Mouse (Mus musculus): ENCODE measurements around the gene Dupd1.

The Dupd1 gene

GRCm38 (mm10) chr14:21722021-21722698 lies 7.8 kb upstream of the Dupd1 start:
- no peak for ATAC-seq (ENCODE audit: low TSS enrichment)

- ATAC-seq (ENCODE audit: low TSS enrichment), result no peak
Measured at GRCm38 (mm10) chr14:21720430-21721205, 6.2 kb upstream of the Dupd1 start.

DNA sequence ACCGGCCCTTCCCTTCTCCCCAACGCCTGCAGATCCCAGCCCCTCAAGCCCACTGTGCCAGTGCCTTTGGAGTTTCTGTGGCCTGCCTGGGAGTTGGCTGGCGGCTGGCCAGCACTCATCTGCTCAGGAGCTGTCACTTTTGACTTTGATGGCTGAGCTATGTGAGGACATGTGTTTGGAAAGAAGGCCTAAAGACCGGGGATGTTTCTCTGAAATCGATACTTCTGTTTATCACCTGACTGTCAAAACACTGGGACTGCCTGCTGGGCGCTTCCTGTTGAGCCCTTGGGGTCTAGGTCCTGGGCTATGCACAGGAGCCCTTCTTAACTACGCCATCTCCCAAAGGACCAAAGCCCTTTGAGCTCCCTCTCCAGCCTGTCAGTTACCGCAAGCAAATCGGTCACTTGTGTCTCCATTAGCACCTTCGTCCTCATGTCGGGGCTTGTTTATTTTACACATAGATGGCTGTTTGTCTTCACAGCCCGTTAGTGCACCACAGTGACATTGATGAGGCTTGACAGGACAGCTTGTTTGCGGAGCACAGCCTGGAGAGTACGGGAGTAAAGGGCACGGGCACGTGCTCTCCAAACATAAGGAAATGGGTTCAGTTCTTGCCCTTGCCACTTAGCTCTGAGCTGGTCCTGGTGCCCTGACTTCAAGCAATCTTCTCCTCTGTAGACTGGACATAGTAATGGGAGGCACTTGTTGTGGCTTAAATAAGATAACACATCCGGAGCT lies 5.4 kb upstream of the Dupd1 start:
- no peak for ATAC-seq (ENCODE audit: low TSS enrichment)

DNA sequence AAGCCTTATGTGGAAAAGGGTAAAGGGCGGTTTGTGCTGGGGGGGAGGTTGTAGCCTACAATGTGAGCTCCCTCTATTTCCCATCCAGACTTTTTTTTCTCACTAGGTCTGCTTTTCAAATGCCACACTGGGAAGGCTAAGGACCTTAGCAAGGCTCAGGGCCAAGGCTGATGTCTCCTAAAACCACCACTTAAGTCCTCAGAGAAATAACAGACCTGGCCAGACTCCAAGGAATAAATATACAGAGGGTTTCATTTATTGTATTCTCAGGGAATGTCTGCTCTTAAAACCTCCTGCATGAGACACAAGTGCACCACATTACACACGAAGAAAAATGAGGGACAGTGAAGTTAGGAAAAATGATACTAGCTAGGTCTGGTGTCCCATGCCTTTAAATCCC lies 3.1 kb downstream of the Dupd1 start:
- no peak for ATAC-seq (ENCODE audit: low TSS enrichment)

GRCm38 (mm10) chr14:21709545-21709944 lies 4.8 kb downstream of the Dupd1 start:
- no peak for ATAC-seq (ENCODE audit: low TSS enrichment)

DNA sequence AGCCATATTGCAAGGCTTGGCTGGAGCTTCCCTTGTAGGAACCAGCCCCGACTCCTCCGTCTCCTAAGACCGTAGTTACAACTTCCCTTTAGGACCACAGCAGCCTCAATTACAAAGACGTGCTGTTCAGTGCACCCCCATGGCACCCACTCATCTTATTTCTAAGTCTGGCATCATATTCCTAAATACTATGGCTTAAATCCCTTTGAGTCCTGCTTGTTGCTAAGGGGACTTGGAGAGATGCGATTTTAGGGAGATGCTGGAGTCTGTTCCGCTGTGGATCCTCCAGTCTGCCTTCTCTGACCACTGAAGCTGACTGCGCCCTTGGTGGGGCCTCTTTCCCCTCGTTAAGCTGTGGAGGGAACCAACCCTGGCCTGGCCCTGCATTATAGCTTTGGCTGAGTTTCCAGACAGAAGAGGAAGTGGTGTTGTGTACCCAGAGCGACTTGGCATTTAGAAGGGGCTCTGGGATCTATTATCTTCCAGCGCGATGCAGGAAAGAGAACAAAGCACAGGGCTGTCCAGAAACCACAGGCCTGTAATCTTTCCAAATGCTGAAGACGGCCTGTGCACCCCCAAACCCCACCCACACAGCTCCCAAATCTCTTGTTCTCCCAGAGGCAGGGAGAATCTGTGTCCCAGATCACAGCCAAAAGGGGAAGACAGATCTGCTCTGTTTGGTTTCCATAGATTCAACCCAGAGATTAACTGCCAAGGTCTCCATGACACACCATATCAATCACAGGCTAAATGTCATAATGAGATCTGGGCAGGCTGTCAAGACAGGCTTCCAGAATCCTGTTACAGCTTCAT lies 7.4 kb downstream of the Dupd1 start:
- peak; percentile 64 for ATAC-seq (ENCODE audit: low TSS enrichment)

- no peak for ATAC-seq (ENCODE audit: low TSS enrichment)
Measured at GRCm38 (mm10) chr14:21705462-21705861, 8.9 kb downstream of the Dupd1 start.

- ATAC-seq (ENCODE audit: low TSS enrichment), result peak; percentile 25; the same call in 1 of the 2 replicates
Measured at GRCm38 (mm10) chr14:21703255-21703654, 11.1 kb downstream of the Dupd1 start.

- no peak for ATAC-seq (ENCODE audit: low TSS enrichment)
Measured at GRCm38 (mm10) chr14:21702691-21703090, 11.7 kb downstream of the Dupd1 start.

DNA sequence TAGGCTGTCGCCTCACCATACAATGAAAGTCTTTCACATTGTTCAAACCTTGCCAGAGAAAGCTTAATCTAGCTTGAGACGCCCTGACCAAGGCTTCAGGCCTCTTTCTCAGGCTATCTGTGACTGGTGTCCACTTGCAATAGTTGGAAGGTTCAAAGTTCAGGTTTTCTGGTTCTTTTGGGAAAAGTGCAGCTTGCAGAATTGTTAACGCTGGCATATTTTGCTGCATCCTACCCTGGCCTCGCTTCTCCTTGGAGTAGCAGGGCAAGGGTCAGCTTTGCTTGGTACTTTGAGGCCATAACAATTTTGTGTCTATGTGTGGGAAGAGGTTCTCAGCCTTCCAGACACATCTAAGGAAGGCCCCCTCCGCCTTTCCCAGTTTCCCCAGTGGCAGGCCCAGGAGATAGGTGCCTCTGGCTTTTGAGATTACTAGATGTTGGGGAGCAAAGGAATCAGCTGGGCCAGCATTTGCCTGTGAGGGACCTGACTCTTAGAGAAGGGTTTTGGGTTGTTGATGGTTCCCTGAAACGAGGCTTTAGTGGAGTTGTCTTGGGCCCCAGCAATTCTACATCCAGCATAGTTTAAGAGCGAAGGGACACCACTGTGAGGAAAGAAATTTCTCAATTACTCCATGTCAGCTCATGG lies 18.1 kb downstream of the Dupd1 start:
- ATAC-seq (ENCODE audit: low TSS enrichment), result no peak

- no peak for ATAC-seq (ENCODE audit: low TSS enrichment)
Measured at GRCm38 (mm10) chr14:21695020-21695419, 19.4 kb downstream of the Dupd1 start.

DNA sequence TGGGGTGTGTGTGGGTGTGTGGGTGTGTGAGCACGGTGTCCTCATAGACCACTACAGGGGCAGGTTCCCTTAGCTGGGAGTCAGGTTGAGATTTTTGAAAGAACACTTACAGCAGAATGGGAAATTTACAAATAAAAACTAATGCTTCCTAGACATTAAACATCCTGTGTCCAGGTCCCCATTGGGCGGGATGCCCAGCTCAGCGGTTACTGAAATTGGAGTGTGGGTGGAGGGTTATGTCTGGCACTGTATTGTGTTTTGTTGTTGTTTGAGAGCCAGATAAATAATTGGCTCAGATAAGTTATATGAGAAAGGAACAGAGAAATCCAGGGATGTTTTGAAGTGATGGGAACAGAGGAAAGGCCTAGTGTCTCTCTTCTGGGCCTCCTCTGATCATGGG lies 23.3 kb downstream of the Dupd1 start:
- no peak for ATAC-seq (ENCODE audit: low TSS enrichment)

GRCm38 (mm10) chr14:21686376-21687279 lies 27.7 kb downstream of the Dupd1 start:
- ATAC-seq (ENCODE audit: low TSS enrichment), result no peak

DNA sequence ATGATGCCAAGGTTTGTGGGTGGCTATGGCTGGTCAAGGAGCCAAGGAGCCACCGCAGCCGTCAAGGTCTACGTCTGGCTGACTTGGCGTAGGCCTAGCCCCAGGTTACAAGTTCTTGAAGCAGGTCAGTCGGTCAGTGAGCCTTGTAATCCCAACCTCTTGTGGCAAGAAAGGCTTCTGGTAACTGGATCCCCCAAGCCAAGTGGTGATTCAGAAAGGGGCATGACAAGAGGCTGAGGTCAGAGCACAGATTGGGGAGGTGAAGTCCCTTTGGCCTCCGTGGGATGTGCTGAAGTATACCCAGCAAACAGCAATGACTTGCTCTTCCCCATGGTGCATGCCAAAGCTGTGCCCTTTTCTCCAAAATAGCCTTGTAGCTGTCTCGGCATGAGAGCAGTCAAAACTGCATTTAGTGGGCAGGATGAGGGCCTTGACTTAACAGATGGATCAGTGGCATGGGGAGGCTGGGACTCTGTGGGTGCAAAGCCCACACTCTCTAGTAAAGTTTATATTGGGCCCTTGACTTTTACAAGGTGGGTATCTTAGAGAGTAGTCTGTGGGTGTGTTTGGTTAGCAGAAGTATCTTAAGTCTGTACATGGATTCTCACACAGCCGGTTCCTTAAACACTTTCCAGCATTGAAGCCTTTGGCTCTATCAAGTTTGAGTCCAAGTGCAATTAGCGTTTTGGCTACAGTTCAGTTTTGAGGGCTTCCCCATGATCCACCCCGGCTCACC lies 28.8 kb downstream of the Dupd1 start:
- ATAC-seq (ENCODE audit: low TSS enrichment), result peak; percentile 77

DNA sequence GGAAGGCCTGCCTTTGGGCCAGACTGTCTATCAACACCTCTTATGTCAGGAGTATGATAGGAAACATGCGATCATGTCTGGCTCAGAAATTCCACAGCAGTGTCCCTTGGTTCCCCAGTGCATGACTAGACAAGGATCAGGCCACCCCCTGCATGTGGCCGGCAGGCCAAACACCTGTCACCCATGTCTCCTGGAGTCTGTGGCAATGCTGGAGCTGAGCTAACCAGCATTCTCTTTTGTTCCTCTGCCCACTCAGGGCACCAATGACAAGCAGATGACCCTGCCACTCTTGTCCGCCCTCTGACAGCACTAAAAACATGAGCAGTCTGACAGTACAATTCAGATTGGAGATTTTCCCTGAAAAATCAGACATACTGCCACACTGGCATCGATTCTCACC lies 30.5 kb downstream of the Dupd1 start:
- ATAC-seq (ENCODE audit: low TSS enrichment), result no peak

DNA sequence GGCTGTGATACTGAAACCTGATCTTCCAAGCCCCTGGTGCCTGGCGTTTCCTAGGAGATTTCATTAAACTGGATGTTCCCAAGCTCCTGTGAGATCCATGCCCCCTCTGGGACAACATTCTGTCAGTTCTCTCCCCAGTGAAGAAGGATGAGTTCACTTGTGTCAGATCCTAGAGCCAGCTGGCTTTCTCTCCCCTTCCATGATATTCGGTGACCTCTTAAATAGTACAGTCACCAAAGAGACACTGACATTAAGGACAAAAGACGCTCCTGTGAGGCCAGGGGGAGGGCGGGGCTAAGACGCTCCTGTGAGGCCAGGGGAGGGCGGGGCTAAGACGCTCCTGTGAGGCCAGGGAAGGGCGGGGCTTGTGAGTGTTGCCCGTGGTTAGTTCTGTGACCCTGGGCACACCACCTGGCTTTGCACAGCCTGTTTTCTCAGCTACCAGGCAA lies 31.7 kb downstream of the Dupd1 start:
- ATAC-seq (ENCODE audit: low TSS enrichment), result no peak

- ATAC-seq (ENCODE audit: low TSS enrichment), result no peak
Measured at GRCm38 (mm10) chr14:21679631-21680201, 34.7 kb downstream of the Dupd1 start.

DNA sequence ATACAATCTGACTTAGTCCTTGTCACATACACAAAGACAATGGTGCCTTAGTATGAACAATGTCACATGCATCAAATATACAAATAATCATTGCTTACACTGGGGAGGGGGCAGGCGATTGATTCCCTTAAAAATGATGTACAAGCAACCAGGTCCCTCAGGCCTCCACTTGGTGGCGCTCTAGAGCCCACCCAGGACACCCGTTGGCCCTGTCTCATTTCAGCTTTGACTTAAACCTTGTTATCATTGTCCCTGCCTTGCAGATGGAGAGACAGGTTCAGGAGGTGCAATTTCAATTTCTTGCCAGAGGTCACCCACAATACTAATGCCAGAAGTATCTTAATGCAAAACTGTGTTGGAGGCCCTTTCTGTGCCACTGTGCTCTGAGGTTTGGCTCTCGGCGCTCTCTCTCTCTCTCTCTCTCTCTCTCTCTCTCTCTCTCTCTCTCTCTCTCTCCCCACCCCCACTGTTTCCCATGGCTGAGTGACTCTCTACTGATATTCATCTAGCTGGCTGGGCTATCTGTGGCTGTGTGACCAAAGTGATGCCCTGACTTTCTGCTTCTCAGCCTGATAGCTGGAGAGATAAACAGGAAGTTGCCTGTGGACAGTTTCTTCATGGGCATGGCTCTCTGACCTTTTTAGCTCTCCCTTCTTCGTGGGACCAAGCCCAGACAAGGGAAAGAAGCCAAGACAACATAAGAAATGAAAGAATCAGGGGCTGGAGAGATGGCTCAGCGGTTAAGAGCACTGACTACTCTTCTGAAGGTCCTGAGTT lies 35.7 kb downstream of the Dupd1 start:
- peak; percentile 31; the same call in 1 of the 2 replicates for ATAC-seq (ENCODE audit: low TSS enrichment)
